8 mouse cellular contexts compared by ENCODE assay signal in the genomic region with DNA sequence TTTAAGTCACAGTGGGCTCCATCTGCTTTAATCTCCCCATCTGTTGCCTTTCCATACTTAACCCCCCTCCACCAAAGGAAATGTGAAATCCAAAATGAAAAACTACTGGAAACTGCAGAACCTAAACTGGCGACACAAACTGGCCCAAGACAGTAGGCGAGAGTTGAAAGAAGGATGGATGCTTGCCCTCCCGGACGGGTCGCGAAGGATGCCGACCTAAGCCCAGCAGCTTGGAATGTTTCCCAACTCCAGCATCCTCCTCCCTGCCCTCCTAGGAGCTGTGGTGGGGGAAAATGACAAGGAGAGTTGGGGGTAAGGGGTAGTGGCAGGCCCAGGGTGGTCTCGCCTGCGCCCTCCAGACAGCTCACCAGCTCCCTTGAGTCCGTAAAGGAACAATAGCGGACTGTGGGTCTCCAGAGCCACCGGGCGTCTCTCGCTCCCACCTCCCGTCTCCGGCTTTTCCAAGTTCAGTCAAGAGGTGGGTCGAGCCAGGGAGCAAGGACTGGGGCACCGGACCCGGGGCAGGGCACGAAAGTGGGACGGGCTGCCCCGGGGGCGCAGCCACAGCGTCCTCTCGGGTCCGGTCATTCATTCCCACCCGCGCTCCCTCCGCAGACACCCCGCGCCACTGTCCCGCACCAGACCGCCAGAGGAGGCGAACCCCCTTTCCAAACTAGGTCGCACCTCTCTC. TPM values are rescaled to one million over a fixed set of nuclear protein-coding genes. Genes with fewer than 3 reads are reported as not detected.
DNase-seq lines count a peak whose midpoint lies in the region; ATAC-seq and TF ChIP-seq lines count a peak whose summit lies in the region.

No protein-coding gene starts in this region.

- no peak for TF ChIP-seq POLR2A in embryonic fibroblast, embryonic 13.5 days (IDR thresholded peaks at IDR 0.05; ENCODE audit: low read depth, low read length)

- no peaks in the 10 kb centered on the region for H3K9me3 ChIP-seq in erythroblast, embryonic 14.5 days (ENCODE audit: control insufficient read depth, low read length)
- H3K9me3 ChIP-seq in hindbrain, embryonic 15.5 days, result no peaks in the 10 kb centered on the region
- no peaks in the 10 kb centered on the region for H3K9me3 ChIP-seq in liver, embryonic 15.5 days (replicated peaks)

- no peaks in the 10 kb centered on the region for H3K36me3 ChIP-seq in erythroblast, embryonic 14.5 days (ENCODE audit: control insufficient read depth)
- no peaks in the 10 kb centered on the region for H3K36me3 ChIP-seq in hindbrain, embryonic 15.5 days
- H3K36me3 ChIP-seq in liver, embryonic 15.5 days (replicated peaks), result 0 out of 2 replicates have a peak, but pooled peaks cover 3% of the 10 kb centered on the region

- peaks cover 40% of the 10 kb centered on the region for H3K27me3 ChIP-seq in erythroblast, embryonic 14.5 days (ENCODE audit: control insufficient read depth)
- no peaks in the 10 kb centered on the region for H3K27me3 ChIP-seq in hindbrain, embryonic 15.5 days
- H3K27me3 ChIP-seq in liver, embryonic 15.5 days, result peaks cover 42% of the 10 kb centered on the region

- H3K9ac ChIP-seq in hindbrain, embryonic 15.5 days, result peak overlapping the region; percentile 65
- H3K9ac ChIP-seq in liver, embryonic 15.5 days, result peak overlapping the region; percentile 51

- TF ChIP-seq CTCF in embryonic fibroblast, embryonic 13.5 days (IDR thresholded peaks at IDR 0.05; ENCODE audit: borderline replicate concordance, insufficient read depth, low read length), result no peak

- H3K4me1 ChIP-seq in erythroblast, embryonic 14.5 days (ENCODE audit: control insufficient read depth), result peaks cover 10% of the 10 kb centered on the region
- H3K4me1 ChIP-seq in embryonic fibroblast, embryonic 13.5 days (ENCODE audit: control insufficient read depth, insufficient read depth, low read length), result peaks cover 8% of the 10 kb centered on the region
- peaks cover 31% of the 10 kb centered on the region for H3K4me1 ChIP-seq in hindbrain, embryonic 15.5 days (replicated peaks)
- peaks cover 8% of the 10 kb centered on the region; the same call in 1 of the 2 replicates for H3K4me1 ChIP-seq in liver, embryonic 15.5 days (replicated peaks)

- peak overlapping the region; percentile 92 for H3K27ac ChIP-seq in embryonic fibroblast, embryonic 13.5 days (ENCODE audit: insufficient read depth, low read length)
- peak overlapping the region; percentile 65 for H3K27ac ChIP-seq in hindbrain, embryonic 15.5 days (replicated peaks)
- peak overlapping the region; percentile 69 for H3K27ac ChIP-seq in liver, embryonic 15.5 days (replicated peaks)

- ATAC-seq in erythroblast, adult 5-6 weeks (replicated peaks; ENCODE audit: low FRiP score, poor library complexity, severe bottlenecking), result no peak
- peak; percentile 50 for ATAC-seq in hindbrain, embryonic 15.5 days (ENCODE audit: low FRiP score, low read depth)
- 0 out of 2 replicates have a peak, but pooled peaks have one; percentile 4 for ATAC-seq in liver, embryonic 15.5 days (ENCODE audit: insufficient read depth)

- WGBS in hindbrain, embryonic 15.5 days, result under 1% methylated on average over 35 of the region's 35 CpGs
- 2% methylated on average over 35 of the region's 35 CpGs for WGBS in liver, embryonic 15.5 days (ENCODE audit: insufficient replicate concordance)

- DNase-seq in ZHBTc4 (ENCODE audit: low read depth, low spot score), result peak; percentile 41
- DNase-seq in retina, embryonic 14.5 days (ENCODE audit: low spot score), result peak; percentile 51
- DNase-seq in left cerebral cortex, adult 8-10 months (ENCODE audit: low spot score in 2 of 2), result no peak

- peak overlapping the region; percentile 56 for H3K4me3 ChIP-seq in erythroblast, embryonic 14.5 days (replicated peaks)
- H3K4me3 ChIP-seq in embryonic fibroblast, embryonic 13.5 days (ENCODE audit: insufficient read depth, low read length), result peak overlapping the region; percentile 83
- peak overlapping the region; percentile 87 for H3K4me3 ChIP-seq in hindbrain, embryonic 15.5 days
- peak overlapping the region; percentile 61 for H3K4me3 ChIP-seq in liver, embryonic 15.5 days (replicated peaks)

- H3K4me2 ChIP-seq in hindbrain, embryonic 15.5 days, result peak overlapping the region; percentile 99
- H3K4me2 ChIP-seq in liver, embryonic 15.5 days, result peak overlapping the region; percentile 70

RNA-seq across cellular contexts. Expression of a gene that starts 0.7 kb away (rescaled TPM):
- polyA plus RNA-seq in erythroblast, embryonic 14.5 days (2012), result 0.01 TPM in 1 of 2 replicates, not detected in the other
- total RNA-seq in erythroblast, adult 5-6 weeks (2015; ENCODE audit: low replicate concordance), result 0.19 and 1.5 TPM in 2 replicates
- 0.94 and 1.1 TPM in 2 replicates for total RNA-seq in erythroblast, adult 5-6 weeks (2017; ENCODE audit: low replicate concordance)
- 134 and 136 TPM in 2 replicates for polyA plus RNA-seq in embryonic fibroblast, embryonic 13.5 days (2011; ENCODE audit: insufficient read length, low read depth, missing spikeins)
- polyA plus RNA-seq in hindbrain, embryonic 15.5 days (2015; fragmentation: Nextera tagmentation; extraction: Ambion mirVana), result 10.9 and 15.7 TPM in 2 replicates
- polyA plus RNA-seq in liver, embryonic 15.5 days (2015; fragmentation: Nextera tagmentation; extraction: Ambion mirVana), result 4.6 and 5.4 TPM in 2 replicates
- 10 to 100 TPM; 11.4 to 14.1 (median 13.0) TPM for total RNA-seq in left cerebral cortex, adult 8-10 months (2022)

Comparison
In these comparisons a context has a peak if more than half of its experiments do, and no peak if none do; other contexts are left out.
1. DNase-seq: peak in ZHBTc4 (single experiment) and retina, embryonic 14.5 days (single experiment); none in left cerebral cortex, adult 8-10 months (0 of 2).
2. Peak in every context shown above with its lines, with median percentiles within 50 percentile points of each other: H3K4me3 ChIP-seq and H3K27ac ChIP-seq.